Mouse (Mus musculus) left cerebral cortex, postnatal 10 days (tissue): ENCODE data around the gene Ube2d2b. TPM values are rescaled to one million over a fixed set of nuclear protein-coding genes. Genes with fewer than 3 reads are reported as not detected.

Experiments
- total RNA-seq, 2 experiments: library from RNA; stranded (reverse); gene quantifications; 2 replicates each; pipeline ENCODE4 v1.2.3; 2021

Gene Ube2d2b
- total RNA-seq, 2 experiments from 2014 or later: not detected

Other genes starting within 250 kb of the Ube2d2b start
- 10 to 100 TPM; 18.9 to 21.8 TPM for gene Rpap2, start 232.7 kb upstream of the Ube2d2b start, total RNA-seq
- gene Glmn, start 232.2 kb upstream of the Ube2d2b start, total RNA-seq: 10 to 100 TPM; 20.2 to 22.3 TPM
- not detected for gene Gfi1, start 104.1 kb upstream of the Ube2d2b start, total RNA-seq
- 10 to 100 TPM; 67.0 to 72.2 TPM for gene Evi5, start 45.0 kb downstream of the Ube2d2b start, total RNA-seq
- gene Rpl5, start 70.4 kb downstream of the Ube2d2b start, total RNA-seq: 100 to 1,000 TPM; 109 to 116 TPM
- 10 to 100 TPM; 55.3 to 60.5 TPM for gene Fam69a, start 157.0 kb downstream of the Ube2d2b start, total RNA-seq
- 10 to 100 TPM; 59.3 to 60.0 TPM for gene Mtf2, start 235.6 kb downstream of the Ube2d2b start, total RNA-seq